Mouse (Mus musculus) MEL (cell line): Measurements from ENCODE around the gene Gemin8. TPM values are rescaled to one million over a fixed set of nuclear protein-coding genes. Genes with fewer than 3 reads are reported as not detected.

Experiments
- DNase-seq: peaks from one replicate; pipeline ENCODE4 v3.0.0; 2011; ENCODE audit warnings: low read depth, low spot score
- H3K27ac ChIP-seq: 2 replicates; pipeline ENCODE4 v1.5.1; 2012; ENCODE audit warnings: low read depth, mild to moderate bottlenecking, control low read depth, low read length, moderate library complexity; ENCODE audit not compliant: control insufficient read depth
- H3K27me3 ChIP-seq, 2 experiments: fragments of 150-350 bp in 1 of 2; sonication (generic) in 1 of 2; 2 replicates each; pipeline ENCODE4 v1.6.1; 2012; ENCODE audit warnings: low read length in 2 of 2, mild to moderate bottlenecking in 2 of 2, improper control_type of control experiment in 1 of 2, moderate library complexity in 1 of 2; ENCODE audit not compliant: insufficient read depth in 2 of 2, control insufficient read depth in 1 of 2
- H3K36me3 ChIP-seq, 2 experiments: 2 replicates each; pipeline ENCODE4 v1.6.1; 2012 to 2014; ENCODE audit warnings: low read length in 2 of 2, improper control_type of control experiment in 1 of 2, inconsistent platforms in 1 of 2, mild to moderate bottlenecking in 1 of 2; ENCODE audit not compliant: insufficient read depth in 2 of 2, control insufficient read depth in 1 of 2
- H3K4me1 ChIP-seq, 2 experiments: fragments of 150-350 bp in 1 of 2; sonication (generic) in 1 of 2; 2 replicates each; pipeline ENCODE4 v1.6.1; 2012; ENCODE audit warnings: low read length in 2 of 2, improper control_type of control experiment in 1 of 2, mild to moderate bottlenecking in 1 of 2; ENCODE audit not compliant: insufficient read depth in 2 of 2, control insufficient read depth in 1 of 2
- H3K4me3 ChIP-seq, 2 experiments: fragments of 150-350 bp in 1 of 2; sonication (generic) in 1 of 2; 2 replicates each; pipeline ENCODE4 v1.5.1; 2012; ENCODE audit warnings: low read depth in 2 of 2, low read length in 2 of 2, mild to moderate bottlenecking in 2 of 2, moderate library complexity in 2 of 2, control low read depth in 1 of 2, improper control_type of control experiment in 1 of 2; ENCODE audit not compliant: control insufficient read depth in 1 of 2, insufficient read depth in 1 of 2
- H3K79me2 ChIP-seq: 2 replicates; pipeline ENCODE4 v1.6.1; 2012; ENCODE audit warnings: mild to moderate bottlenecking, low read length, moderate library complexity; ENCODE audit not compliant: control insufficient read depth, poor library complexity, insufficient read depth
- H3K9ac ChIP-seq: 2 replicates; pipeline ENCODE4 v1.6.1; 2012; ENCODE audit warnings: low read depth, mild to moderate bottlenecking, control low read depth, low read length, moderate library complexity; ENCODE audit not compliant: control insufficient read depth, poor library complexity, severe bottlenecking
- H3K9me3 ChIP-seq: fragments of 150-350 bp; sonication (generic); replicated peaks from 2 replicates; pipeline ENCODE4 v1.6.1; 2012; ENCODE audit warnings: mild to moderate bottlenecking, low read length, improper control_type of control experiment, moderate library complexity; ENCODE audit not compliant: insufficient read depth
- CHD1 ChIP-seq: IDR thresholded peaks from 2 replicates; pipeline ENCODE4 v1.6.1; 2012; ENCODE audit warnings: low read depth, mild to moderate bottlenecking, inconsistent platforms, low read length, improper control_type of control experiment
- CTCF ChIP-seq, 3 experiments: IDR thresholded peaks in 2 of 3; conservative IDR thresholded peaks in 1 of 3; 2 replicates each; pipeline ENCODE4 v1.5.1; 2011 to 2012; ENCODE audit warnings: low read length in 3 of 3, low read depth in 2 of 3, mild to moderate bottlenecking in 2 of 3, improper control_type of control experiment in 1 of 3, inconsistent platforms in 1 of 3, mixed read lengths in 1 of 3, moderate library complexity in 1 of 3; ENCODE audit not compliant: control insufficient read depth in 1 of 3, insufficient read depth in 1 of 3, poor library complexity in 1 of 3, severe bottlenecking in 1 of 3
- E2F4 ChIP-seq: IDR thresholded peaks from 2 replicates; pipeline ENCODE4 v1.6.1; 2011; ENCODE audit warnings: low read depth, low read length, improper control_type of control experiment, borderline replicate concordance
- ELF1 ChIP-seq: IDR thresholded peaks from 2 replicates; pipeline ENCODE4 v1.6.1; 2014; ENCODE audit warnings: low read depth, mild to moderate bottlenecking, inconsistent platforms, low read length, improper control_type of control experiment, moderate library complexity
- EP300 ChIP-seq, 2 experiments: IDR thresholded peaks; 2 replicates each; pipeline ENCODE4 v1.6.1; 2011; ENCODE audit warnings: improper control_type of control experiment in 2 of 2, low read length in 2 of 2, low read depth in 1 of 2, mild to moderate bottlenecking in 1 of 2
- ETS1 ChIP-seq: IDR thresholded peaks from 2 replicates; pipeline ENCODE4 v1.6.1; 2012; ENCODE audit warnings: low read depth, mild to moderate bottlenecking, inconsistent platforms, low read length, improper control_type of control experiment, moderate library complexity
- GABPA ChIP-seq: IDR thresholded peaks from 2 replicates; pipeline ENCODE4 v1.6.1; 2012; ENCODE audit warnings: low read depth, mild to moderate bottlenecking, inconsistent platforms, low read length, improper control_type of control experiment, moderate library complexity
- GATA1 ChIP-seq: IDR thresholded peaks from 2 replicates; pipeline ENCODE4 v1.6.1; 2011; ENCODE audit warnings: low read depth, low read length, improper control_type of control experiment
- HCFC1 ChIP-seq: IDR thresholded peaks from 2 replicates; pipeline ENCODE4 v1.6.1; 2012; ENCODE audit warnings: low read depth, mild to moderate bottlenecking, inconsistent platforms, low read length, improper control_type of control experiment, moderate library complexity
- JUND ChIP-seq: IDR thresholded peaks from 2 replicates; pipeline ENCODE4 v1.6.1; 2011; ENCODE audit warnings: low read depth, mild to moderate bottlenecking, improper control_type of control experiment, low read length
- KAT2A ChIP-seq: conservative IDR thresholded peaks from 2 replicates; pipeline ENCODE4 v1.6.1; 2012; ENCODE audit warnings: low read depth, low read length, improper control_type of control experiment, inconsistent platforms
- MAFK ChIP-seq: IDR thresholded peaks from 2 replicates; pipeline ENCODE4 v1.6.1; 2011; ENCODE audit warnings: low read depth, mild to moderate bottlenecking, low read length, improper control_type of control experiment, borderline replicate concordance
- MAX ChIP-seq: IDR thresholded peaks from 2 replicates; pipeline ENCODE4 v1.6.1; 2011; ENCODE audit warnings: low read length, improper control_type of control experiment
- MEF2A ChIP-seq: IDR thresholded peaks from 2 replicates; pipeline ENCODE4 v1.6.1; 2014; ENCODE audit warnings: low read depth, mild to moderate bottlenecking, inconsistent platforms, low read length, improper control_type of control experiment; ENCODE audit not compliant: poor library complexity, insufficient replicate concordance, severe bottlenecking; ENCODE audit errors: extremely low read depth
- MXI1 ChIP-seq: IDR thresholded peaks from 2 replicates; pipeline ENCODE4 v1.6.1; 2011; ENCODE audit warnings: mild to moderate bottlenecking, low read depth, low read length, improper control_type of control experiment
- MYB ChIP-seq: IDR thresholded peaks from 2 replicates; pipeline ENCODE4 v1.6.1; 2011; ENCODE audit warnings: mild to moderate bottlenecking, low read depth, low read length, improper control_type of control experiment
- NELFE ChIP-seq: IDR thresholded peaks from 2 replicates; pipeline ENCODE4 v1.6.1; 2011; ENCODE audit warnings: low read depth, low read length, improper control_type of control experiment
- NRF1 ChIP-seq: IDR thresholded peaks from 2 replicates; pipeline ENCODE4 v1.6.1; 2014; ENCODE audit warnings: low read depth, mild to moderate bottlenecking, inconsistent platforms, low read length, improper control_type of control experiment, moderate library complexity; ENCODE audit not compliant: poor library complexity, insufficient read depth, severe bottlenecking
- POLR2AphosphoS2 ChIP-seq: IDR thresholded peaks from 2 replicates; pipeline ENCODE4 v1.6.1; 2011; ENCODE audit warnings: low read length, improper control_type of control experiment
- POLR2AphosphoS5 ChIP-seq: IDR thresholded peaks from 2 replicates; pipeline ENCODE4 v1.6.1; 2012; ENCODE audit warnings: low read depth, borderline replicate concordance, mild to moderate bottlenecking, inconsistent platforms, low read length, moderate library complexity, mixed read lengths
- RAD21 ChIP-seq: IDR thresholded peaks from 2 replicates; pipeline ENCODE4 v1.6.1; 2011; ENCODE audit warnings: mild to moderate bottlenecking, low read depth, low read length, improper control_type of control experiment
- RCOR1 ChIP-seq: IDR thresholded peaks from 2 replicates; pipeline ENCODE4 v1.6.1; 2012; ENCODE audit warnings: low read depth, mild to moderate bottlenecking, inconsistent platforms, low read length, improper control_type of control experiment
- SIN3A ChIP-seq: IDR thresholded peaks from 2 replicates; pipeline ENCODE4 v1.6.1; 2012; ENCODE audit warnings: low read length, improper control_type of control experiment, inconsistent platforms
- SMC3 ChIP-seq: IDR thresholded peaks from 2 replicates; pipeline ENCODE4 v1.6.1; 2011; ENCODE audit warnings: low read depth, low read length, improper control_type of control experiment
- TAL1 ChIP-seq: IDR thresholded peaks from 2 replicates; pipeline ENCODE4 v1.6.1; 2012; ENCODE audit warnings: mild to moderate bottlenecking, inconsistent platforms, low read length, moderate library complexity, mixed read lengths
- TBP ChIP-seq: IDR thresholded peaks from 2 replicates; pipeline ENCODE4 v1.8.0; 2011; ENCODE audit warnings: low read depth, low read length, improper control_type of control experiment
- TCF12 ChIP-seq: IDR thresholded peaks from 2 replicates; pipeline ENCODE4 v1.6.1; 2014; ENCODE audit warnings: low read depth, mild to moderate bottlenecking, inconsistent platforms, low read length, improper control_type of control experiment, moderate library complexity
- USF2 ChIP-seq, 2 experiments: IDR thresholded peaks; 2 replicates each; pipeline ENCODE4 v1.6.1; 2011 to 2012; ENCODE audit warnings: improper control_type of control experiment in 2 of 2, low read length in 2 of 2, borderline replicate concordance in 1 of 2, inconsistent platforms in 1 of 2, low read depth in 1 of 2, mild to moderate bottlenecking in 1 of 2; ENCODE audit not compliant: insufficient read depth in 1 of 2
- ZC3H11A ChIP-seq: IDR thresholded peaks from 2 replicates; pipeline ENCODE4 v1.6.1; 2012; ENCODE audit warnings: low read depth, mild to moderate bottlenecking, inconsistent platforms, low read length, improper control_type of control experiment
- ZKSCAN1 ChIP-seq: IDR thresholded peaks from 2 replicates; pipeline ENCODE4 v1.6.1; 2012; ENCODE audit warnings: low read depth, mild to moderate bottlenecking, inconsistent platforms, low read length, improper control_type of control experiment, moderate library complexity
- polyA plus RNA-seq, 2 experiments: library from polyadenylated mRNA; stranded (reverse) in 1 of 2; unstranded in 1 of 2; fragments of >175 nt in 1 of 2; fragments of >200 nt in 1 of 2; gene quantifications; 2 replicates each; pipeline versions ENCODE4 v1.2.1 to v1.2.4; 2012; ENCODE audit warnings: low replicate concordance in 2 of 2, low read depth in 1 of 2; ENCODE audit not compliant: insufficient read length in 2 of 2, insufficient read depth in 1 of 2, missing spikeins in 1 of 2
- total RNA-seq: library from RNA; depleted of rRNA; stranded (reverse); fragments of 300-350 nt; gene quantifications from 2 replicates; pipeline ENCODE4 v1.2.3, GENCODE M21; 2012

Gemin8 gene
- total and polyA plus RNA-seq, 3 experiments, result 13.2 to 35.8 TPM; not detected in 1

GRCm38 (mm10) chrX:166147158-166147846 is 23.0 kb upstream of the Gemin8 start:
- Histone ChIP-seq H3K9ac (no peak overlapping the region), H3K36me3 (no peaks in the 10 kb centered on the region), H3K4me3 (no peak overlapping the region), H3K4me1 (no peaks in the 10 kb centered on the region), H3K79me2 (no peaks in the 10 kb centered on the region), H3K27ac (no peak overlapping the region), H3K9me3 (no peaks in the 10 kb centered on the region), H3K27me3 (no peaks in the 10 kb centered on the region)
- TF ChIP-seq MEF2A (no peak), NRF1 (no peak), MAFK (no peak), TAL1 (no peak), MYB (no peak), CTCF (IDR thresholded peaks at IDR 0.05 in 2 of 3, conservative IDR thresholded peaks at IDR 0.05 in 1 of 3; ENCODE audit: control insufficient read depth in 1 of 3, insufficient read depth in 1 of 3, low read depth in 2 of 3, low read length in 3 of 3, poor library complexity in 1 of 3, severe bottlenecking in 1 of 3) (no peak), ELF1 (no peak), KAT2A (no peak), NELFE (no peak), RAD21 (no peak), SIN3A (no peak), ETS1 (no peak), E2F4 (no peak), CHD1 (no peak), POLR2AphosphoS5 (no peak), ZKSCAN1 (no peak), GATA1 (no peak), MXI1 (no peak)
- no peak for DNase-seq

- Histone ChIP-seq H3K79me2 (no peaks in the 10 kb centered on the region), H3K4me1 (no peaks in the 10 kb centered on the region; a peak in 1 of 4 replicates), H3K9me3 (no peaks in the 10 kb centered on the region), H3K27ac (no peak overlapping the region), H3K27me3 (no peaks in the 10 kb centered on the region), H3K9ac (no peak overlapping the region), H3K36me3 (peaks cover 0 to 4% of the 10 kb centered on the region in 2 experiments; a peak in 2 of 4 replicates), H3K4me3 (no peak overlapping the region)
- peak; percentile 70 for DNase-seq
- TF ChIP-seq MAFK (no peak), RAD21 (peak; percentile 76), NELFE (no peak), CHD1 (no peak), SMC3 (peak; percentile 92), CTCF (IDR thresholded peaks at IDR 0.05 in 2 of 3, conservative IDR thresholded peaks at IDR 0.05 in 1 of 3; ENCODE audit: control insufficient read depth in 1 of 3, insufficient read depth in 1 of 3, low read depth in 2 of 3, low read length in 3 of 3, poor library complexity in 1 of 3, severe bottlenecking in 1 of 3) (peak; percentile 19 to 75 (median 45); a peak in 5 of 6 replicates), HCFC1 (no peak), EP300 (IDR thresholded peaks at IDR 0.05; ENCODE audit: low read depth in 1 of 2, low read length in 2 of 2) (no peak), TCF12 (no peak), RCOR1 (no peak), TAL1 (no peak), TBP (no peak), ZC3H11A (peak; percentile 71), JUND (no peak), POLR2AphosphoS2 (no peak), MAX (no peak), USF2 (IDR thresholded peaks at IDR 0.05; ENCODE audit: borderline replicate concordance in 1 of 2, insufficient read depth in 1 of 2, low read depth in 1 of 2, low read length in 2 of 2) (no peak), GABPA (no peak), MXI1 (no peak), NRF1 (no peak)
These were observed 7.5 kb upstream of the Gemin8 start for GRCm38 (mm10) chrX:166162773-166163172.
